Mouse (Mus musculus): ENCODE data around the gene Gm20388.

Gene Gm20388

GRCm38 (mm10) chr8:124343991-124344390 is 4433.4 kb downstream of the Gm20388 start:
- DNase-seq (ENCODE audit: low read depth, low spot score) = no peak

DNA sequence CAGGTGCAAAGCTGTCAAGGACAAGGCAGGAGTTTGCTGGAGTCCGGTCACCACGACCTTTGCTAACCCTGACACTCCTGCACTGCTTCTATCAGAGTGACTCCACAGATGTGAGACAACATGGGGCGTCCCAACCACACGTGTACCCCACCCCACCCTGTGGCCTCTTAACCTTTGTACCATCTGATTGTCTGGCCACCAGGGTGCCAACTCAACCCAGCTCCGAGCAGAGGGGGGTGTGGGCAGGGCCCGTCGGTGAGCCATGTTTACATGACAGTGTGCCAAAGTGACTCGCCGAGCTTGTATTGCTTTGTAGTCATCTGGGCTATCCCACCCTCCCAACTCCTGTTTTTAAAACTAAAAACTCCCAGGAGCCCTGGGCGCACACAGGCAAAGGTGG is 4434.5 kb downstream of the Gm20388 start:
- DNase-seq (ENCODE audit: low read depth, low spot score) = no peak

GRCm38 (mm10) chr8:124346852-124347523 is 4436.3 kb downstream of the Gm20388 start:
- peak; percentile 73 for DNase-seq (ENCODE audit: low read depth, low spot score)

DNA sequence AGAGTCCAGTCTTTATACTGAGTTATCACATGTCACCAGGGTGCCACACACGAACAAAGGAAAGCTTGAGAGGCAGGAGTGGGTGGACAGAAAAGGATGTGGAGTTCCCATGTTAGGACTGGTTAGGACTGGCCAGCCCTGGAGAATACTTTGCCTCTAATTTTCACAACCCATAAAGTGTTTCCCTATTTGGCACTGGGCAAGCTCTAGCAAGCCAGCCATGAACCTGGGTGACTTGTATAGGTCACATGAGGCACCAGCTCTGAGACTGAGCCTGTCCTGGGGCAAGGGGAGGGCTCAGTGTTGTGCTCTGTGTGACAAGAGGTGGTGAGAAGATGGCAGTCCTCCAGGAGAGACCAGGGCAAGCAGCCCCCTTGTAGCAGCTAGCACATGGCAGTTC is 4437.4 kb downstream of the Gm20388 start:
- DNase-seq (ENCODE audit: low read depth, low spot score) = no peak

DNA sequence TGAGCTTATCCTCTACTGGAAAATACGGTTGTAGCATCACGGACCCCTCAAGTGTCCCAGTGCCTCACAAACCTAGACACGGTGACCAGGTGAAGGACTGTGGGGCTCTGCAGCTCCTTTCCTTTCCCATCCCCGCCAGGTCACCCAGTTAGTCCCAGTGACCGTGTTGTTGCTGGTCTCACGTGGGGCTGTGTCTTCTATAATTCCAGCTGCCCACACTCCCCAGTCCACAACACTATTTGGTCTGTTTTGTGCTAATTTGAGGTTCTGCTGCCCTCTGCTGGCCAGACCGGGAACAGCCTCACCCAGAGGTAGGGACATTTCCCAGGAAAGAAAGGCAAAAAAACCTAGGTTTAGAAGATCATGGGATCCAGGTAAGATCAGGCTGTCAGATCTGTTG is 4439.0 kb downstream of the Gm20388 start:
- peak; percentile 77 for DNase-seq (ENCODE audit: low read depth, low spot score)

DNA sequence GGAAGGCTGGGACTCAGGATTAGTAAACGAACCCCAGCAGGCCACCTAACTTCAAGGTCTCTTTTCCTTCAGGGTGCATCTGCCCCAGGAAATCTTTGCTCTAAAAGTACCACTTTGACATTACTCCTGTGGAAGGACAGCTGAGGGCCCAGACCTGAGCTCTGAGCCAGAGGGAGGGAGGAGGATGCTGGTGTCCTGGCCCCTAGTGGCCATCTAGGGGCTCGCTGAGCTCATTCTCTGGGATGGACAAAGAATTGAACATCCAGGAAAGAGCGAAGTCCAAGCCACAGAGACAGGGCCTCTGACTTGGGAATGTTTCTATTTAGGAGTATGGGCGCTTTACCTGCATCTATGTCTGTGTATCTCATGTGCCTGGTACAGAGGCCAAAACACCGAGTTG is 4441.0 kb downstream of the Gm20388 start:
- no peak for DNase-seq (ENCODE audit: low read depth, low spot score)

DNA sequence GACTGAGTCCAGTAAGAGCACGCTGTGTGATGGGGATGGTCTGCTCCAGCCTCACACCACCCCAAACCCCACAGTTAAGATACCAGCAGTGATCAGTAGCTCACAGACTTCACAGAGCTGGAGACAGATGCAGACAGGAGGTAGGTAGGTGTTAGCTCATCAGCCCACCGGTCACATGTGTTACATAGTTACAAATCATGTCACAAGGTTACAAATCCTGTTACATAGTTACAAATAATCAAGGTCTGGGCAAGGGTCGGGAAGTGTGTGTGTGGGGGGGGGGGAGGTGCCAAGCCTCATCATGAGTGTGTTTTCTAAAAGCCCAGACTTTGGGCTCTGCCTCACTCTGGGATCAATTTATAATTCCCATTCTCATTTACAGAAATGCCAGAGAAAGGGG is 4450.3 kb downstream of the Gm20388 start:
- no peak for DNase-seq (ENCODE audit: low read depth, low spot score)

DNA sequence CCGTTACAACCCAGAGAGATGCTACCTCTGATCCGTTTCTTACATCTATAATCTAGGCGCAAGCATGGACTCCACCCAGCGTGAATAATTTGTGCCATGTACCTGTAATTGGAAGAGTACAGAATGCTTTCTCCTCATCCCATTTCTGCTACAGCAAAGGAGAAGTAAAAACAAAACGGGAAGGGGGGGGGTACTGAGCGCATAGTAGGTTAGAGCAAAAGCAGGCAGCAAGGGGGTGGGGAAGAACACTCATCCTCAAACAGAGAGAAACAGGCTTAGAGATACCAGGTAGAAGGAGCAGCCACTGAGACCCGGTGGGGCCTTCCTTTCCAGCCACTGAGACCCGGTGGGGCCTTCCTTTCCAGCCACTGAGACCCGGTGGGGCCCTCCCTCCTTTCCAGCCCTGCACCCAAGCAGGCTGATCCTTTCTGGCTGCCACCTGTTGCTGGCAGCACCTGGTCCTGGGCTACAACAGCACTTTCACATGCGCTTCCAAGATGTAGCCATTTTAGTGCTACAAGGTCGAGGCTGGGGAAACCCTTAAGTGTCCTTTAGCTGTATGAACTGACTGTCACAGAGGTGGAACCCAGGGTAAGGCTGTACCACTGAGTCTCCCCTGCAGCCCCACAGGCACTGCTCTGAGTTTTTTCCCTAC is 4451.3 kb downstream of the Gm20388 start:
- DNase-seq (ENCODE audit: low read depth, low spot score) = no peak

GRCm38 (mm10) chr8:124362589-124362988 is 4451.9 kb downstream of the Gm20388 start:
- no peak for DNase-seq (ENCODE audit: low read depth, low spot score)

DNA sequence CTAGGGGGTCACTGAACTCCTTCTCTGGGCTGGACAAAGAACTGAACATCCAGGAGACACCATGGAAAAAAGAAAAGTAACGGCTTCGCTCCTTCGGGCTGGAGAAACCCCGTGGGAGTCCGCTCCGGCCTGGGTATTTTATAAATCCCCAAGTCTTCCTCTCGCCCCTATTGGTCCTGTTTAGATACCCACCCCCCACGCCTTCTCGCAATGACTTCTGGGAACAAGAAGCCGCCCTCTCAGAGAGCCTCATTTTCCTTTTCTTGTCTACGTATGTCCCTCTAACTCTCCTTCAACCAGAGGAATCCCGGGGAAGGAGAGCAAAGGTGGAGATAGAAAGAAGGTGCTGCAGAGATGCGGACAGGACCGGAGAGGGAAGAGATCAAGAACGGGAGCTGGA is 4452.7 kb downstream of the Gm20388 start:
- no peak for DNase-seq (ENCODE audit: low read depth, low spot score)

DNA sequence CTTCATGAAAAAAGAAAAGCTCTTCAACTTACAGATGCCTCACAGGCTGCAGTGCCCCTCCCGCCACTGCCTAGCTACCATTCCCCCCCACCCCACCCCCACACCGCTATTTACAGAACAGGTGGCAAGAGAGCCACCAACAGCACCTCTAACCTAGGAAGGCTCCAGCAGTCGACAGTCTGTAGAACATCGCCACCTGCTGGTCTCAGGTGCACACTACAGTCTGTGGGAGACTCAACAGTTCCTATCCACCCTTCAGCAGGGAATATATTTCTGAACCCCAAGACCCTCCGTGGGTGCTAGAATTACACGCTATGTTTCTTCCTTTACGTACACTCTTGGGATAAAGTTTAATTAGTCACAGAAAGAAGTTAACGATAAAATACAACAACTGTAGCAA is 4457.6 kb downstream of the Gm20388 start:
- DNase-seq (ENCODE audit: low read depth, low spot score) = peak; percentile 87

GRCm38 (mm10) chr8:124370422-124371183 is 4460.0 kb downstream of the Gm20388 start:
- peak; percentile 58 for DNase-seq (ENCODE audit: low read depth, low spot score)

DNA sequence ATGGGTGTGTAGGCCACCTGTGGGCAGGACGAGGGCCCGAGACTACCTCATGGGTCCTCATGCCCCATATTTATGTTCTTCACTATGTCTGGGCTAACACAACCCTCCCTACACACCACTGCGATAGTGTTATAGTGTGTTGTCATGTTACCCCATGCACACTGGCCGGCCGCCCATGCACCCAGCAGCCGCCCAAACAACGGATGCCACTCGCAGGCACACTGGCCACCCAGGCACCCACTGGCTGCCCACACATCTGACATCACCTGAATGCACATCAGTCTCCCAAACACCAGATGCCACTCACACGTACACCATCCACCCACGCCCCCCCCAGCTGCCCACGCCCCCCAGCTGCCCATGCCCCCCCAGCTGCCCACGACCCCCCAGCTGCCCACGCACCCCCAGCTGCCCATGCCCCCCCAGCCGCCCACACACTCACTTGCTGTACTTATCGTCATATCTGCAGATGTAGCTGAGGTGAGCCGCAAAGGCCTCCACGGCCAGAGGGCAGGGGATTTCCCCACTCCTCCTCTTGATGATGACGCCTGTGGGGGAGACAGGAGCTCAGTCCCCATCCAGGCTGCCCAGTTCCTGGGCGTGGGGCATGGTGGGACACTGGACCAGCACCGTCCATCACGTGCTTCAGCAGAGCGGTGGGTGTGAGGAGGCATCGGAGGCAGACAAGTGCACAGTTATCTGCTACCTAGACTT is 4460.9 kb downstream of the Gm20388 start:
- no peak for DNase-seq (ENCODE audit: low read depth, low spot score)

DNA sequence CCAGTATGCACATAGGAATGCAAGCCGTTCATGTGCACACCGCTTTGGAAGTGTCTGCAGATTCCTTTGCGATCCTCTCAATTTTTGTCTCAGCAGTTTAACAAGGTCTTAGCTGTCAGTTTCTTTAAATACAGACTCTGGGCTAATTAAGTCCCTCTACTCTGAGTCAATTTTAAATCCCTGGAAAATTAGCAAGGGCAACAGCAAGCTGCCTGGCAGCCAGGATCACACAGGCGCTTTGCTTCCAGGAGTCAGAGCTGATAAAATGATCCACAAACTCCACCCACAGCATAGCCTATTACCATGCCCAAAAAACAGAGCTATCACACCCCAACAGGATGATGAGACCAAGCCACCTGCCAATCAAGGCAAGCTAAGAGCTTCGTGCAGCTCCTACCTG is 4463.1 kb downstream of the Gm20388 start:
- DNase-seq (ENCODE audit: low read depth, low spot score) = peak; percentile 64

DNA sequence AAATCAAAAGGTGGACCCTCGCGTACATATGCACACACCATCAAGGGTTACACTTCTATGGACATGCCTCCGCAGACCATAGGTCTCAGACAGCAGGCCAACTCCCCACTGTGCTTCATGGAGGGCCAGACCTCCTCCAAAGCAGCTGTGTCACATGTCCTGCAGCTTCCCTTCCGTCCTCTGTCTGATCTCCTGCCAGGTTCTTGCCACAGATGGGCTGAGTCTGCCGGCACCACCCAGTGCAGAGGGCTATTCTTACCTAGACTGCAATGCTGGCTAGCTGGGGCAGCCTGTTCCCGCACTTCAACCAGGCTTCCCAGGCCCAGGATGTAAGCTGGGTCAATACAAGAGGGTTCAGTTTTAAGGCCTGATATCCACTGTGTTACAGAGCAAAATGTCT is 4464.5 kb downstream of the Gm20388 start:
- DNase-seq (ENCODE audit: low read depth, low spot score) = peak; percentile 75

- peak; percentile 51 for DNase-seq (ENCODE audit: low read depth, low spot score)
These were observed 4465.1 kb downstream of the Gm20388 start for GRCm38 (mm10) chr8:124375727-124376126.

DNA sequence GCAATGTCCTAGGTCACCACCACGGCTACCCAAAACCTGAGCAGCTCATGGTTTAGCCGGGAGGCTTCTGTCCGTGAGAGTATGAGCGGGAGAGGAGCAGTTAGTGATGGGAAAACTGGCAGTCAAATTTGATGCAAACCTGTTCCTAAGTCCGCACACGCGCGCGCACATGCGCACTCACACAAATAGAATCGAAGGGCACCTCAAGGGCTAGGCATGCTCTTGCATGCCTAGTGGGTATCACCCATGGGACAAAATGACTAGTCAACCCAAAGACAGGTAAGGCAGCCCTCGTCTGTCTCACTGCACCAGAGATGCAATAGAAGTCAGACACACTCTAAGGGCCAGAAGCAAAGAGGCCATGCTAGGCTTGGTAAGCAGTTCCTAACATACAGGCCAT is 4465.8 kb downstream of the Gm20388 start:
- no peak for DNase-seq (ENCODE audit: low read depth, low spot score)

DNA sequence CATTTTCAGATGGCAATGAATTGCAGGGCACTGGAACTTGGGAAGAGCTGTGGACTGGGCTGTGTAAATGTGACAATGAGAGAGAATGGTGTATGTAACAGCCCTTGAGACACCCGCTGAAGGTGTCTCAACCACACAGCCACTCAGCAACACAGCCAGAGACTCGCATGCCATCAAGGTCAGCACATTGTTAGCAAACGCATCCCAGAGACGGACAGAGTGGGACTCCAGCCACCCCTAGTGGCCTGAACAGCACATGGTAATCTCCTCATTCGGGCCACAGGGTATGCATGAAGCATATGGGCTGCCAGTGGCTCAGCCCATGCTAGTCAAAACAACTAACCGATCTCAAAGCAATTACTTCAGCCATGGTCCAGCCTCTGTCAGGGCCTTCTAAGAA is 4468.6 kb downstream of the Gm20388 start:
- no peak for DNase-seq (ENCODE audit: low read depth, low spot score)

DNA sequence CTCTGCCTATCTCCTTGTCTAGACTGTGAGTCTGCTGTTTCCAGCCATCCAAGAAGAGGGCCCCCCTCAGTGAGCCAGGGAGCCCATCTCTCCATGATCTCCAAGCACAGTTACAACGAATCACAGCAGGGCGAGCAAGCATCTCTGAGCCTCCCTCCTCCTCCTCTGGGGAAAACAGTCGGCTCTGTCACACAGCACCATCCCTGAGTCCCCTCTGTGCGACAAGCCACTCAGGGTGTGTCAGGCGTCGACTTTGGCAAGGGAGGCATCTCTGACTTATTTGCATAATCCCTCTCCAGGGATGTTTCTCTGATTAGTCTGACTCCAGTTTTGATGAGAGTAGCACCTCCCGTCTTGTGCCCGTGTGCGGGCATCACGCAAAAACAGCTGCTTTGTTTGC is 4471.6 kb downstream of the Gm20388 start:
- peak; percentile 81 for DNase-seq (ENCODE audit: low read depth, low spot score)

- peak; percentile 65 for DNase-seq (ENCODE audit: low read depth, low spot score)
These were observed 4473.7 kb downstream of the Gm20388 start for GRCm38 (mm10) chr8:124384336-124384735.

- peak; percentile 96 for DNase-seq (ENCODE audit: low read depth, low spot score)
These were observed 4475.7 kb downstream of the Gm20388 start for GRCm38 (mm10) chr8:124386225-124386899.

- DNase-seq (ENCODE audit: low read depth, low spot score) = peak; percentile 93
These were observed 4478.9 kb downstream of the Gm20388 start for GRCm38 (mm10) chr8:124389495-124389894.
